Mouse (Mus musculus) granulocyte monocyte progenitor cell, adult 5-6 weeks (primary cell): ENCODE data around the gene Gm6169. TPM values are rescaled to one million over a fixed set of nuclear protein-coding genes. Genes with fewer than 3 reads are reported as not detected.
"Not testable (repeated sequence)": the region's sequence is repeated elsewhere in the genome, so short reads cannot be mapped to it uniquely, and the experiment has no call there.

Experiments used
- ATAC-seq: replicated peaks from 2 replicates; pipeline ENCODE4 v1.8.0; 2016; ENCODE audit warnings: mild to moderate bottlenecking, moderate TSS enrichment, inconsistent platforms; ENCODE audit not compliant: poor library complexity, severe bottlenecking
- total RNA-seq, 2 experiments: library from RNA; stranded (forward) in 1 of 2; stranded (reverse) in 1 of 2; fragments of 200-712, 200-1000 nt in 1 of 2; fragments of >200 nt in 1 of 2; fragmentation: Nextera tagmentation in 1 of 2; gene quantifications; 2 replicates each; pipeline ENCODE4 v1.2.3; 2014 to 2017

The Gm6169 gene
- total RNA-seq (2014; fragmentation: Nextera tagmentation): 0.47 and 5.7 TPM in 2 replicates
- total RNA-seq (2017): 1.4 TPM in 1 of 2 replicates, not detected in the other

DNA sequence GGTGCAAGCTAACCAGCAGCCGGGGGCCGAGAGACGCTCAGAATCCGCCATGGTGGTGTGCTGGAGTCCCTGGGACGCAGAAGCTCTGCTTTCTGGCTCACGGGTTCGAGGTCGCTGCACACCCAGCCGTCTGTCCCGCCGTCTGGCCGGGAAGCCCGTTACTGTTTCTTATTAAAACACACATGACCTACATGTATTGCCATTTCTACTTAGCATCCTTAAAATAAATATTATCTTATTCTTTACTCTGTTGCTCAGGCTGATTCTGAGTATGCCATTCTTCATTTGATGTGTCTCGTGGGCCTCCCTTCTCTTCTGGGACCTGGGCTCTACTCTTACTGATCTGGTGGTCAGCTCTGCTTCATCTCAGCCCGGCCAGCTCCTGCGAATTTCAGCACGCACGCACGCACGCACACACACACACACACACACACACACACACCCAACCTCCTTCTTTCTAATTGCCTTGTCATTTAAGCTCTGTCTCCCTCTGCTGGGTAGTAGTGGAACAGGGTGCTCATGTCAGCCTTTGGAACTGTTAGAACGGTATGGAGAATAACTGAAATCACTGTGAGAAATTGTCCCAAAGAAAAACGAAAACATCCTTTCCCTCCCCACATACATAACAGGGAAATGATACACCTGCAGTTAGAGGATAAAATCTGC, at the start of gene Gm6169:
Gene Gm6169 (minus strand): TSS at position 51 of the 666 bp plus-strand sequence.
- peak; percentile 91 for ATAC-seq

DNA sequence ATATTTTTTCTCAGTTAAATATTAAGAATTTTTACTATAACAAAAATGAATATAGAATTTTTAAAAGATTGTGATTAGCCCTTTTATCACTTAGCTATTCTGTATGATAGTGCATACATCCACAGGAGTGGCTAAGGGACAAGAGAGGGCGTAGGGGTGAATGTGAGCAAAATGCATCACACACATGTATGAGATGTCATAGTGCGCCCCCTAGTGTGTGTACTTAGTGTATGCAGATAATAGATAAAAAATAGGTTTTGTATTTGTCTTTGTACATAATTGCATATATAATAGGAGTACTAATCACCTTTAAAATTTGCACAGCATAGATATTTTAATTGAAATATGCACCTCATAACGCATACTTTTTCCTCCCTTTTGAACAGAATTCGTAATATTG, 46.8 kb upstream of the Gm6169 start:
- peak; percentile 87 for ATAC-seq

DNA sequence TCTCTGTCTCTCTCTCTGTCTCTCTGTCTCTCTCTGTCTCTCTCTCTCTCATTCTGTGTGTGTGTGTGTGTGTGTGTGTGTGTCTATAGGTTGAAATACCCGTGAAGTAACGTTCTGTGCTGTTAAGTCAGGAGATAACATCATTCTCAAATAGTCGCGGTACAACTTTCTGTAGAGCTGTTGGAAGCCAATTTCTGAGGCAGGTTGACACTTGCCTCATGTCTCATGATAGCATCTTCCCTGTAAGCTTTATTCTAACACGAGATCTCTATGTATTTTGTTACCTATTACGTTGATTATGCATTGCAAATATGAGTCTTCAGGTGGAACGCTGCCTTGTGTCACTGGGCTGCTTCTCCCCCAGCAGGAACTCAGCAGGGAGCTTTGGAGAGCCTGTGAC, 43.3 kb upstream of the Gm6169 start:
- ATAC-seq: no peak

DNA sequence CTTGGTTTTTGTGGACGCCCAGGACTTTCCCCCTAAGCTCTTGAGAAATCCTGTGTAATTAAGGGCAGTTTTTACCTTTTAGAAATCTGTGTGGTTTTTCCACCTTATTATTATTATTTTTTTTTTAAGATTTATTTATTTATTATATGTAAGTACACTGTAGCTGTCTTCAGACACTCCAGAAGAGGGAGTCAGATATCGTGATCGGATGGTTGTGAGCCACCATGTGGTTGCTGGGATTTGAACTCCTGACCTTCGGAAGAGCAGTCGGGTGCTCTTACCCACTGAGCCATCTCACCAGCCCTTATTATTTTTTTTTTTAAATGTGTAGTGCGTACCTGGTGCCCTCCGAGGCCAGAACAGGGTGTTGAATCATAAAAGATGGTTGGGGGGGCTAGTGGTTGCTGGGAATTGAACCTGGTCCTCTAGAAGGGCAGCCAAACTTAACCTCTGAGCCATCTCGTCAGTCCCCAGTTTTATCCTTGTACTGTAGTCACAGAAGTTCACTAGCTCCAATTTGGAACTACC, 39.4 kb upstream of the Gm6169 start:
- not testable (repeated sequence) for ATAC-seq

DNA sequence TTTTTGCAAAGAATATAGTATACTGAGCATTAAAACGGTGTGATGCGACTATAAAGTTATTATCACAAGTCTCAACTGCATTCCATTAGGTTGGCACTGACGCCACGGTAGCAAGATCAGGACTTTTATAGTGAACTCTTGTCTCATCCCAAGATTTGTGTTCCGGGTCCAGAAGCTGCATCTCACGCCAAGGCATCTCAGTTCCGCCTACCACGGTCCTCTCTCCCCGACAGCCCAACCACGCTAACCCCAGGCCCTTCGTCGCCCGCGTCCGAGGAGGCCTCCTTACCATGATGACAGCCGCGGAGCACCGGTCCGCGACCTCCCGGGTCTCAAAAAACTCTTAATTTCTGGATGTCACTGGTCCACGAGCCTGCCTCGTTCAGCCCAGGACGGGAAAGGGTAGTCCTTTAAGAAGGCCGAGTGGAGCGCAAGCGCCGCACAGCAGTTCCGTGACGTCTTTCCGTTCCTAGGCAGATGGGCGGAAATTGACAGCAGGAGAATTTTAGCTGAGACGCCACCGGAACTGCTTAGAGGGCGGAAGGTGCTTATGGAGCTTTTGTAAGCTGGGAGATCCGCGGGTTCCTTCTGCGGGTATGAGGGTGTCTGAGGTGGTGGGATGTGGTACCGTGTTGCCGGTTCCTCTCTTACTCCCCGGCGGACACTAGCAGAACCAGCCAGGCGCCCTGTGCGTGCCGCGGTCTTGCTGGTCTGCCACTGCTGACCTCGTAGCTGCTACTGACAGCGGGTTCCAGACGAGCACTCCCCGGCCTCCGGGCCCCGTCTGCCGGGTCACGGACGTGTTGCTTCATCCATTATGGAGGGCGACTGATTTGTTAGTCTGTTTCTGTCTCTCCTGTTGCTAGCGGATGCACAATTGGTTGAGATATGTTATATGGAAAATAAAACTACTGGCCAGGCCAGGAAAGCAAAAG, 38.7 kb upstream of the Gm6169 start, which contains the start of the genes Gfm2 and Nsa2:
Gene Gfm2 (plus strand): TSS at position 472 of the 935 bp plus-strand sequence.
Gene Nsa2 (minus strand): TSS at position 472 of the 935 bp plus-strand sequence.
- peak; percentile 99 for ATAC-seq

DNA sequence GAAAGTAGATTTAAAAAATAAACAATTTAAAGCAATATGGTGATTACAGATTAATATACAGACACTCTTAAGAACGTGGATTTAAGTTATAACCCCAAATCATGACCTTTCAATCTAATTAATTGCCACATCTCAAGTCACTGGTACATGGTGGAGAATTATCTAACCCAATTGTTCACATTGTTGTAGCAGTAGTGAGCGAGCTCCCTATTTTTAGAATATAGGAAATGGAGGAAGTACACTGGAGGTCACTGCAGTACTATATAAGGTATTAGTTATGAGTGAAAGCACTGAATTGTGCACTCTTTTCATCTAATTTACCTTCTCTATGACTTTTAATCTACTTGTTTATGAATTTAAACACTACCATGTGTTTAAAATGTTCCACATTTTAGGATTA, 31.4 kb upstream of the Gm6169 start:
- ATAC-seq: not testable (repeated sequence)

DNA sequence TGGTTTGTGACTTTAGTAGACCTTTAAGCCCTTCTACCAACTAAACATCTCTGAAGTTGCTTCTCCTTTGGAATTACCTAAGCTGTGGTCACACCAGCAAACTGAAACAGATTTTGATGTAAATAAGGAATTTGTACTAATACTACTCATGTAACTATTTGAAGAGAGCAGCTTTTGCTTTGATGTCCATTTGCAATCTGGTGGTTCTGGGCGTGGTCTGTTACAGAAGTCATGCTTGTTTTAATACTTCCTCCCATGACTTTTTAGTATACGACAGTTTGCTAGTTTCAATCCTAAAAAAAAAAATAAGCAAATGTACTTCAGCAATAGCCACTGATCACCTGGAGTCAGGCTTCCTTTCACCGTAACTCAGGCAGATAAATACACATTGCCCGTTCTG, 30.6 kb upstream of the Gm6169 start:
- ATAC-seq: not testable (repeated sequence)

DNA sequence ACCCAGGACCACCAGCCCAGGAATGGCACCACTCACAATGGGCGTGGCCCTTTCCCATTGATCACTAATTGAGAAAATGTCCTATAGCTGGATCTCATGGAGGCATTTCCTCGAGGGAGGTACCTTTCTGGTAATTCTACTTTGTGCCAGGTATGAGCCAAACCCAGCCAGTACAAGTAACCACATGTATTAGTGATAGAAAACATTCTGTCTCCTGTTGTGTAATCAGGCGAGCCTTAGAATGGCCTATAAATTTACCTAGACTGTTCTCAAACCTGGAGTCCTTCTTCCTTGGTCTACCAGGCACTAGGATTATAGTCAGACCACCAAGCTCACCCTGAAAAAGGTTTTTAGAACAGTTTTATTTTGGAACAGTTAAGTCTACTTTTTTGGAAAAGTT, 22.3 kb upstream of the Gm6169 start:
- no peak for ATAC-seq

DNA sequence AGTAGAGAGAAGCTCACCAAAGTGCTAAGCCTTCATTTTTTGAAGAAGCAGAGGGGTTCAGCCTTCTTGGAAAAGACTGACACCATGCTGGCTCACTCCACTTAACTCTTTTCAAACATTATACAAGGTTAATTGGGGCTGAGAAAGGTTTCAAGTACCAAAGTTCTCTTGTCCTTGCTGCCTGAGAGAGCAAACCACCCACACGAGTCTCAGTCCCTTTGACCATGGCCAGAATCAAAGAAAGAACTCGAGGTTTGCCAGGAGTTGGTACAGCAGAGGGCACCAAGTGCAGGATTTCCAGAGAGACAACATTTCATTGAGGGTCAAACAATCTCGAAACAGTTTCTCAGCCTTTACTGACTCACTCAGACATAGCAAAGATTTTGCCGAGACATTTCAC, 10.0 kb upstream of the Gm6169 start:
- ATAC-seq: no peak

DNA sequence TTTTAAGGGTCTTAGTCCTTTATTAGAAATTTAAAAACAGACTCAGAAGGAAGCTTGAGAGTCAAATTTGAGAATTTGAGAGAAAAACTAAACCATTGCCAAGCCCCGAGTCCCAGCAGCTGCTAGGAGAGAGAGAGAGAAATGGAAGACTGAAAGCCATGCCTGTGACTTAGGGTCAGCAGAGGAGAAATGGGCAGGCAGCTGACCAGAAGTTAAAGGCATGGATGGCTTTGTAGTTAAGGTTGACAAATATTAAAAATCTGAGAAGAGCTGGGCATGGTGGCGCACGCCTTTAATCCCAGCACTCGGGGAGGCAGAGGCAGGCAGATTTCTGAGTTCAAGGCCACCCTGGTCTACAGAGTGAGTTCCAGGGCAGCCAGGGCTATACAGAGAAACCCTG, 8.7 kb upstream of the Gm6169 start:
- not testable (repeated sequence) for ATAC-seq

DNA sequence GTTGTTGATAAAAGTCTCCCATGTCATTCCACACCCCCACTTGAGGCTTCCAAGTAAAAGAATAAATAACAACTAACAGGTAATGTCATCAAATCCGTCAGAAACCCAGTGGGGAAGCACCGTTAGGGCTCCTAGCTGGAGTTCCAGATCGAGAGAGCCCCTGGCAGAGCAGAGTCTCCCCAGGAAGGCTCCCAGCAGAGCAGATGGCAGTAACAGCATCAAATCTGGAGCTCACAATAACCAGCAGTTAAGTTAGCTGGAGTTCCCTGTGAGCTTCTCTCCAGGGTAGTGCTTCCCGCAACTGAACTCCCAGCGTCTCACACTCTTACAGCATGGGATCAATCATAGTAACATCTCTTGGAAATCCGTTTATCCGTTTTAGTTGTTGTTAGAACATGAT, 6.0 kb upstream of the Gm6169 start:
- no peak for ATAC-seq

DNA sequence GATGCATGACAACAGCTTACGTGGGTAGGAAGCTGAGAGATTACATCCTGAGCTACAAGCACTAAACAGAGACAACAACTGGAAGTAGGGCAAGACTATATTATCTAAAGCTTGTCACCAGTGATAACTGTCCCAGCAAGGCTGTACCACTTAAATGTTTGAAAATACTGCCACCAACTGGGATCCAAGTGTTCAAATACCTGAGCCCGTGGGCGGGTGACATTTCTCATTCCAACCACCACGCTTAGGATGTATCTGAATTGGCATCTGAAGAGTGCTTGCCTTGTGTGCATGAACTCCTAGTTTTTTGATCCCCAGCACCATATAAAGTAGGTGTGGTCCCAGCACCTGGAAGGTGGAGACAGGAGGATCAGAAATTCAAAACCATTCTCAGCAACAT, 3.3 kb downstream of the Gm6169 start:
- no peak for ATAC-seq

DNA sequence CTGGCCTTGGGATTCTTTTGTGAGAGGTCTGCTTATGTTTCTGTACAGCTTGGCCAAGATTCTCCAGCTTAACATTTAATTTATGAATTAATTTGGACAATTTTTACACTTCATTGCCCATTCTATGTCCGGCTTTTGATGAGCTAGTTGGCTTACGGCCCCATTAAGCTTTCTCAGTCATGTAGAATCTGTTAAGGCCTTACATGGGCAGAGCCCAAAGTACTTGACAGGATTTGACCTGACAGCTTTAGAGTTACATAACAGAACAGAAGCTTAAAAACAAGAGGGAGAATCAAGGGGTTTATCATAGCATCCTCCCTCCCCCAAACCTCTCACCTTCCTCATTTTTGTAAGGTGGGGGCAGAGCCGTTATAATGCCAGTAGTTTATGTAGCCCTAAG, 10.9 kb downstream of the Gm6169 start:
- ATAC-seq: no peak

DNA sequence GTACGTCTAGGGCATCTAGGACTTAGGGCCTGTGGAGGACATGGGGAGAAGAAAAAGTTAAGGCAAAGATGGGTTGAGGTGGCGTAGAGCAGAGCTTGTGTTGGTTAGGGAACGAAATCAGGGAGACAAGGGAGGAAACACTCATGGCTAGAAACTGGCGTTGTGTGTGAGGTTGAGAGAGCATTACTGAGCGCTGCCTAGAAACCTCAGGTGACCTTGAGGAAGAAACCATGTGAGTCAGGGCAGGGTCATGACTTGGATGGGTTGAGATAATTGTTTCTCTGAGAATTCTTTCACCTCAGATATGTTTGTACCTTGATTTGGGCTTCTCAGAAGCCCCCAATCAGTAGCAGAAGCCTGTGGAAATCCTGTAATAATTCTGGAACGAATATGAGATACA, 11.6 kb downstream of the Gm6169 start:
- no peak for ATAC-seq

DNA sequence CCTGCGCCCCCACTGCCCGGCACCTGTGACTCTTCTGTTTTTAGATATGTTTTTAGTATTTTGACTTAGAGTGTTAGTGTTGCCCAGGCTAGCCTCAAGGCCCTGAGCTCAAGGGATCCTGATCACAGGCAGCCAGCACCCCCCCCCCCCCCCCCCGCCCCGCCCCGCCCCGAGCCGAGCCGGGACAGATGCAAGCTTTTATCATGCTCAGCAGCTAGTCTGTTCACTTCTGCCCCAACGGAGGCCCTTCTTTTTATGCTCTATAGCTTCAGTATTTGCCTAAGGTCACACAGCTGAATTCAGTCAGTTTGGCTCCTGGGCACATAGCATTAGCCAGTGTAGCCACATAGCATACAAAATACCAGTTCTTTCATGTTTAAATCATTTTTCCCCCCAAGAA, 12.7 kb downstream of the Gm6169 start:
- no peak for ATAC-seq

DNA sequence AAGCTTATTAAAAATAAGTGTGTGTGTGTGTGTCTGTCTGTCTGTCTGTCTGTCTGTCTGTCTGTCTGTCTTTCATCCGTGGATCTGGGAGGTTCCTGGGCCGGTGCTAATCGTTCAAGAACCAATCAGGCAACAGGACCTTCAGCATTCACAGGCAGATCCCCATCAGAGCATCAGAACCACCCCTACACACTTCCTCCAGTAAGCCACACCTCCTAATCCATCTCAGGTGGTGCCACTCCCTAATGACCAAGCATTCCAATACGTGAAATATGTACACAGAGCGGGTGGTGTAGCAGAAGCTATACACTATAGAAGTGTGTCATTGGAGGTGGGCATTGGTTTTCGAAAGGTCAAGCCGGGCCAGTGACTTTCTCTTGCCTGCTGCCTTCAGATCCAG, 16.6 kb downstream of the Gm6169 start:
- ATAC-seq: no peak

DNA sequence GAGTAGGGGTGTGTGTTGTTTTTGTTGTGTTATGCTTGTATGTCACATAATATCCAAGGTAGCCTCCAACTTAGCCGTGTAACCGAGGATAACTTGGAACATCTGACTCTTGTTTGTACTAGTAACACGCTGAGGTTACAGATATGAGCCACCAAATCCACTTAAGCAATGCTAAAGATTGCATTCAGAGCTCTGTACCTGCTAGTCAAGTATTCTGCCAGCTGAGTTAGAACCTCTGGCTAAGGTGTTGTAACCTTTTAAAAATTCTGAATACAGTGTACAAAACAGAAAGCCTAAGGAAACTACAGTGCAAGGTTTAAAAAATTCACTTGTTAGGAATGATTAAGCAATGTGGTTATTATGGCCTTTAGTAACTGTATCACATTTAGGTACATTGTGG, 18.4 kb downstream of the Gm6169 start:
- ATAC-seq: no peak

DNA sequence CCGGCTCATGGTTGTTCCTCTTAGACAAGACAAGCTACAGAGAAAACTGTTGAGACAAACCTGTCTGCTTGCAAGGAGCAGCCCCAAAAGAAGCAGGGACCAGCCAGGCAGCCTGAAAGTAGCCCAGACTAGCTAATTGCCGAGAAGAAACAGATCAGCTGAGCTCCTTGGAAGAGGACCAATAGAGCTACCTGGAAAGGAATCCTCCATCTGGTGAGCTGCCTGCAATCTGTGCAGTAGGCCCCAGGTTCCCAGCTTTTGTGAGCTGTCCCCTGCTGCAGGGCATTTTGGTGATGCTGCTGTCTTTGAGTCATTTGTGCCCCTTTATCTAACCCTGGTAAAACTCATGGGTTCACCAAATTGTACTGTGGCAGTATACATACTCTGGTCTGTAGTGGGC, 18.8 kb downstream of the Gm6169 start:
- ATAC-seq: no peak

DNA sequence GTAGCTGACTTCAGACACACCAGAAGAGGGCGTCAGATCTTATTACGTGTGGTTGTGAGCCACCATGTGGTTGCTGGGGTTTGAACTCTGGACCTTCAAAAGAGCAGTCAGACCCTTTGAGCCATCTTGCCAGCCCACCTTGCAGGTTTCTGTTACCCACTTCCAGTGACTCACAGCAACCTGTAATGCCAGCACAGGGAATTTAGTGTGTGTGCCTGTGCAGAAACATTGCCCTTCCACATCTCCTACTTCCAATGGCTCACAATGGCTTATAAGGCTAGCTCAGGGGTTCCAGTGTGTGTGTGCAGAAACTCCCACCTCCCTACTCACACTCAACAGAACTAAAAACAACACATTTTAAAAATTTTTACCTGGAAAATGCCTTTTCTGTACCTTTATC, 21.5 kb downstream of the Gm6169 start:
- ATAC-seq: no peak

DNA sequence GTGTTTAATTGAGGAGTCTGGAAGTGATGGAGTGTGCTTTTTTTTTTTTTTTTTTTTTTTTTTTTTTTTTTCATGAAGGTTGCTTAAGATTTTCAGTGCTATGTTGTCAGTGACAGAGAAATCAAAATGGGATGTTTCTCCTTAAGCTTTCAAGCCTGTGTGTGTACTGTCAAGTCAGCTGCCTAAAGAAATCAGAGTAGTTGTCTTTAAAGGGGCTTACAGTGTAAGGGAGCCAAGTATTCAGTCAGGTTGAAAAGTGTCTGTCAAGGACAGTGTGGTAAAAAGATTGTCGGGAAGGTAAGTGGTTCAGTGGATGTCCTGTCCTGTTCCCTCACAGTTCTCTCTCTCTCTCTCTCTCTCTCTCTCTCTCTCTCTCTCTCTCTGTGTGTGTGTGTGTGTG, 25.5 kb downstream of the Gm6169 start:
- ATAC-seq: no peak

DNA sequence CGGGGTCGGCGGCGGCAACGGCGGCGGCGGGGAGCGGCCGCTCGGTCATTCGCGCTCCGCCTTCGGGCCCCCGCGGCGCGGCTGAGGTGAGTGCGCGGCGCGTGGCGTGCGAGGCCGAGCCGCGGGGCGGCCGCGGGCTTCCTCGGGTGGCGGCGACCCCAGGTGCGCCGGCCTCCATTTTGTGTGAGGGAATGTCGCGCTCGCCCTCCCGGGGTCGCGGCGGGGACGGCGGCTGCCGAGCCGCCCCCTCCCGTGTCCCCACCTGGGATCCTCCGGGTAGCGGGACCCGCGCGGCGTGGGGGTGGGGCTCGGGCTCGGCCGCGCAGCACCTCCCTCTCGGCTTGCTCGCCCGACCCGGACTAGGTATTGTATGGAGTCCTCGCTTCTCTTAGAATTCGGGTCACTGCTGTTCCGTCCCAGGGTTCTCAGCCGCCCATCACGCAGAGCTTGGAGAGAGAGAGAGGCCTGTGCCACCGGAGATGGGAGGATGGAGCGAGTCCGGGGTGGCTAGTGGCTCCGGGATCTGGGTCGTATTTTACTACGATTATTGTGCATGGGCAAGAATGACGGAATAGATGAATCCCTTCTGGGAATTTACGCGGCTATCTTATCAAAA, 27.3 kb downstream of the Gm6169 start:
- peak; percentile 25; the same call in 1 of the 2 replicates for ATAC-seq
